Mouse (Mus musculus) neural tube, embryonic 14.5 days (tissue): ENCODE data around the gene Olfr1361. TPM values are rescaled to one million over a fixed set of nuclear protein-coding genes. Genes with fewer than 3 reads are reported as not detected.

Experiments
- polyA plus RNA-seq: library from polyadenylated mRNA; unstranded; fragments of >200 nt; fragmentation: Nextera tagmentation; extraction: Ambion mirVana; gene quantifications from 2 replicates; pipeline ENCODE4 v1.2.1, GENCODE M21; 2014

Gene Olfr1361
- polyA plus RNA-seq, 1 experiment from 2014 or later: not detected

Other genes starting within 250 kb of the Olfr1361 start
- 4.1 and 4.6 TPM in 2 replicates for gene Pgbd1, start 222.3 kb downstream of the Olfr1361 start, polyA plus RNA-seq
- gene Zscan26, start 209.7 kb downstream of the Olfr1361 start, polyA plus RNA-seq: 23.0 and 25.3 TPM in 2 replicates
- 3.0 and 3.9 TPM in 2 replicates for gene Nkapl, start 194.9 kb downstream of the Olfr1361 start, polyA plus RNA-seq
- gene Zkscan4, start 184.5 kb downstream of the Olfr1361 start, polyA plus RNA-seq: 10.5 and 11.3 TPM in 2 replicates
- gene Gm10065, start 183.9 kb downstream of the Olfr1361 start, polyA plus RNA-seq: not detected in 2 replicates
- 0.18 and 0.67 TPM in 2 replicates for gene AK157302, start 168.2 kb downstream of the Olfr1361 start, polyA plus RNA-seq
- gene Gm11273, start 162.0 kb downstream of the Olfr1361 start, polyA plus RNA-seq: 8.3 and 8.5 TPM in 2 replicates
- 7.0 and 9.5 TPM in 2 replicates for gene Zkscan8, start 132.3 kb downstream of the Olfr1361 start, polyA plus RNA-seq
- gene Olfr1366, start 120.6 kb downstream of the Olfr1361 start, polyA plus RNA-seq: 0.11 and 0.17 TPM in 2 replicates
- gene Olfr1535, start 103.5 kb downstream of the Olfr1361 start, polyA plus RNA-seq: 0.13 TPM in 1 of 2 replicates, not detected in the other
- not detected in 2 replicates for gene Olfr1364, start 81.6 kb downstream of the Olfr1361 start, polyA plus RNA-seq
- not detected in 2 replicates for gene Olfr1362, start 49.4 kb downstream of the Olfr1361 start, polyA plus RNA-seq
- gene Olfr11, start 20.9 kb downstream of the Olfr1361 start, polyA plus RNA-seq: not detected in 2 replicates
- not detected in 2 replicates for gene Olfr1360, start 14.0 kb upstream of the Olfr1361 start, polyA plus RNA-seq
- not detected in 2 replicates for gene Olfr1359, start 34.7 kb upstream of the Olfr1361 start, polyA plus RNA-seq
- gene Hist1h2bl, start 52.8 kb upstream of the Olfr1361 start, polyA plus RNA-seq: 1.5 TPM in 1 of 2 replicates, not detected in the other
- gene Hist1h2ai, start 53.0 kb upstream of the Olfr1361 start, polyA plus RNA-seq: 7.0 and 9.4 TPM in 2 replicates
- 0.79 and 2.4 TPM in 2 replicates for gene Hist1h3h, start 54.3 kb upstream of the Olfr1361 start, polyA plus RNA-seq
- gene Hist1h2bm, start 58.7 kb upstream of the Olfr1361 start, polyA plus RNA-seq: 0.82 TPM in 1 of 2 replicates, not detected in the other
- gene Hist1h4j, start 71.7 kb upstream of the Olfr1361 start, polyA plus RNA-seq: 0.37 and 0.75 TPM in 2 replicates
- 1.2 TPM in 1 of 2 replicates, not detected in the other for gene Hist1h4k, start 87.1 kb upstream of the Olfr1361 start, polyA plus RNA-seq
- 1.4 and 2.9 TPM in 2 replicates for gene Hist1h2ak, start 90.4 kb upstream of the Olfr1361 start, polyA plus RNA-seq
- 1.0 TPM in 1 of 2 replicates, not detected in the other for gene Hist1h2bn, start 90.7 kb upstream of the Olfr1361 start, polyA plus RNA-seq
- 0.68 and 1.3 TPM in 2 replicates for gene Hist1h1b, start 117.2 kb upstream of the Olfr1361 start, polyA plus RNA-seq
- gene Hist1h3i, start 120.0 kb upstream of the Olfr1361 start, polyA plus RNA-seq: 21.5 and 30.1 TPM in 2 replicates
- not detected in 2 replicates for gene Hist1h2an, start 123.8 kb upstream of the Olfr1361 start, polyA plus RNA-seq
- gene Hist1h2bp, start 124.1 kb upstream of the Olfr1361 start, polyA plus RNA-seq: 0.54 TPM in 1 of 2 replicates, not detected in the other
- 2.4 and 4.5 TPM in 2 replicates for gene Hist1h2bq, start 146.8 kb upstream of the Olfr1361 start, polyA plus RNA-seq
- not detected in 2 replicates for gene Hist1h2ao, start 147.1 kb upstream of the Olfr1361 start, polyA plus RNA-seq
- gene Hist1h4m, start 148.4 kb upstream of the Olfr1361 start, polyA plus RNA-seq: 1.5 TPM in 1 of 2 replicates, not detected in the other
- 4.7 and 7.3 TPM in 2 replicates for gene Hist1h4n, start 168.8 kb upstream of the Olfr1361 start, polyA plus RNA-seq
- gene Hist1h2ap, start 170.1 kb upstream of the Olfr1361 start, polyA plus RNA-seq: 268 and 373 TPM in 2 replicates
- 2.4 and 4.8 TPM in 2 replicates for gene Hist1h2br, start 170.4 kb upstream of the Olfr1361 start, polyA plus RNA-seq